Mouse (Mus musculus) MEL-GATA-1-ER (cell line): ENCODE results near the gene Rnf13.
"Not testable (repeated sequence)": the region's sequence is repeated elsewhere in the genome, so short reads cannot be mapped to it uniquely, and the experiment has no call there.

ENCODE experiments used
- DNase-seq: peaks from one replicate; pipeline ENCODE4 v3.0.0-alpha.2; 2012; ENCODE audit warnings: low read depth; ENCODE audit errors: extremely low read depth

Gene Rnf13

DNA sequence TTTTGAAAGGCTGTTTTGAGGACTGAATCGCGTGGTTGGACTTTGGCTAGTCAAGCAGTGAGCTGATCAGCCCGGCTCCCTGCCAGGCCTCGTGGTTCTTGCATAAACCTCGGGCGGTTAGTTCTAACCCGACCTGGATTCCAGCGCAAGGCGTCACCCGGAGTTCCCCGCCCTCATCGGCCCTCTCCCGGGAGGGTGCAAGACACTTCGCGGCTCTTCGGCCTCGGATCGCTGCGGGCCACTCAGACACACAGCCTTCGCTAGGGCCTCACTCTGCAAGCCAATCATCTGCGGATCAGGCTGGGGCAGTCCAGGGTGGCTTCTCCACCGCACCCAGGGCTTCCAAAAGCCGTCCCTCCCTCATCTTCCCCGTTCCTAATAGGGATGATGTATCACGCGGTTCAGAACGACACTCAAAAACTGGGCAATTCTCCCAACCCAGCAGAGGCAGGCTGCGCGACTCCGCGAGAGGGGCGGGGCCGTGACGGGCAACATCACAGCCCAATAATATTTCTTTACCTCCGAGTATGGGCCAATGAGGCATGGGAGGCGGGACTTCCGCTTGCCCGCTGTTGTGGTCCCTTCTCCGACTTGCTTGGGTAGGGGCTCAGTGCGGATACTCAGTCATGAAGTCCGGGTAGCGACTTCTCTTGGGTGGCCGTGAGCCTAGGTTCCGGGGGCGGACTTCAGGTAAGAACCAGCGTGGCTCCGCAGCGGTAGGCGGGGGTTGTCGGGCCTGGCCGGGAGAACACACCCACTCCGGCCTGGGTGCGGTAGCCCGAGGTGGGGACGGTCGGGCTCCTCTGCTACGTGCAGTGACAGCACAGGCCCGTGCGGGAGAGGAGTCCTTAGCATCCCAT, at the start of gene Rnf13:
Gene Rnf13 (plus strand): TSS at position 552 of the 860 bp plus-strand sequence.
- DNase-seq, result peak; percentile 91

- DNase-seq, result no peak
Observed at GRCm38 (mm10) chr3:57691772-57692171, 44.1 kb upstream of the Rnf13 start.

GRCm38 (mm10) chr3:57692719-57693118, 43.1 kb upstream of the Rnf13 start, which contains the start of gene Ankub1:
Gene Ankub1, minus strand, starts transcription at chr3:57692799.
- no peak for DNase-seq

DNA sequence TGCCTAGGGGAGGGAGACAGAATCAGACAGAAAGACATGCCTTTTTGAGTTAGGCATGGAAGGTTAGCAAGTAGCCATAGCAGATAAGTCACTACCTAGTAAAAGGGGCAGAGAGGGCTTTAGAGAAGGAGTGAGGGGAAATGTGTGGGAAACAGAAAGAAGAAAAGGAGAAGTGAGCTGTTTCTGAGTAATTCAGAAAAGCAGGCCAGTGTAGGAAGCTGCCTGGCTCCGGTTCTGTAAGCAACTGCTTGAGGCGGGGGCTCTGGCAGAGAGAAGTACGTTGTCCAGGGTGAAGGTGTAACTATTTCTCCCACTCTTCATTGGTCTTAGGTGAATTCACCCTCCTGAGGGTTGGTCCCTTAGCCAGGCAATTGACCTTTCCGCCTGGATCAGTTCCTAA, 39.6 kb upstream of the Rnf13 start:
- DNase-seq, result no peak

GRCm38 (mm10) chr3:57696779-57697178, 39.1 kb upstream of the Rnf13 start:
- DNase-seq, result no peak

DNA sequence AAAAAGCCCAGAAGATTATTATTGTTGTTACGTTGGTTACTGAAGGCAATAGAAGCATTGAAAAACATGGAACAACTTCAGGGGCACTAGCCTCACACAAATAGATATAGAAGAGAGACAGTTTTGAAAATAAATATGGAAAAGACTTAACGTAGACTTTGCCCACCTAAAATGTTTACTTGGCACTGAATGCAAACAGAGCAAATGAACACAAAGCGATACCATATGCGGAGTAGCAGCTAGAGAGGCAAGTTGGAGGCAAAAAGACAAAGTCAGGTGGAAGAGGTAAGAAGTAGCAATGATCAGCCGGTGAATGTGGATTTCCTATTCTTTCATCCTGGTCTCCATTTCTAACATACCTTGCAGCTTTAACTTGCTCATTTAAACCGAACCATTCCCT, 21.7 kb upstream of the Rnf13 start:
- DNase-seq, result no peak

GRCm38 (mm10) chr3:57732206-57732915, 3.5 kb upstream of the Rnf13 start:
- no peak for DNase-seq

DNA sequence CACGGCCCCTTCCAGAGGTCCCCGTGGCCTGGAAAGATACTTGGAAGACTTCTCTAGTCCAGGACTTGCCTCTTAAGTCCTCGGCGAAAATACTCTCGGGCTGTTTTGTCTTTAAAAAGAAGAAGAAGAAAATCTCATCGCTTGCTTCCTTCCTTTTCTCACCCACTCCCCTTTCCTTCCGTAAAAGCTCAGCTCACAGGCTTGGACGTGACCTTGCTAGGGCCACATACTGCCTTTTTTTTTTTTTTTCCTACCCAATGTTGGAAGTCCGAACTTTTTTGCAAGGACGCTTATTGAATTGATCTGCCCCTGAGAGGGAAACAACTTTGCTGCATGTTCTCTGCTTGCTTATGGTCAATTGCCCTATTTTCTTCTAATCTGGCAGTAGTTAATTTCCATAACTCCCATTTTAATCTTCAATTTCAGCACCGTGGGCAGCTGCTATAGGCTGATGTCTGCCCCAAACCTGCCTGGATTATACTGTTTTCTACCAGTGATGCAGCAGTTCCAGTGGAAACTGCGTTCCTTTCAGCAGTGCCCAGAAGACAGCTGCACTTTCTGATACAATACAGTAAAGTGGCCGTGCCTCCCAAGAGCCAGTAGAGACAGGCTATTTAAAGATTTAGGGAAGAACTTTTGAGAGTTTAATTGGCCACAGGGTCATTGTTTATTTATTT, 695 bp downstream of the Rnf13 start:
- DNase-seq, result peak; percentile 52

DNA sequence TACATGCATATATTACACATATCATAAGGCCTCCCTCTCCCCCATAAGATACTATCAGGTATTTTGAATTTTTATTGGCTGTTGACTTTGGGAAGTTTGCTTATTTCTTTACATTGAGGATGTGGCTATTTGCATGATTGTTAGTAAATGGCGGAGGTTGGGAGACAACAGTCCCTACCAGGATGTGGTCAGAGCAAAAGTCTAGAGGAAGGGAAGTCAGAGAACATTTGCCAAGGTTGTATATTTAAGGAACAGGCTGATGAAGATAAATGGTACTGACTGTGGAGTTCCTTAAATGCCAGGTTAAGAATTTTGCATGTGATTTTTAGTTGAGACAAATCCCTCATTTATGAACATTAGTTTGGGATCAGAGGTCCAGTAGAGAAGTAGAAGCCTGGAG, 4.0 kb downstream of the Rnf13 start:
- peak; percentile 44 for DNase-seq

GRCm38 (mm10) chr3:57748576-57749267, 12.9 kb downstream of the Rnf13 start:
- DNase-seq, result peak; percentile 46

DNA sequence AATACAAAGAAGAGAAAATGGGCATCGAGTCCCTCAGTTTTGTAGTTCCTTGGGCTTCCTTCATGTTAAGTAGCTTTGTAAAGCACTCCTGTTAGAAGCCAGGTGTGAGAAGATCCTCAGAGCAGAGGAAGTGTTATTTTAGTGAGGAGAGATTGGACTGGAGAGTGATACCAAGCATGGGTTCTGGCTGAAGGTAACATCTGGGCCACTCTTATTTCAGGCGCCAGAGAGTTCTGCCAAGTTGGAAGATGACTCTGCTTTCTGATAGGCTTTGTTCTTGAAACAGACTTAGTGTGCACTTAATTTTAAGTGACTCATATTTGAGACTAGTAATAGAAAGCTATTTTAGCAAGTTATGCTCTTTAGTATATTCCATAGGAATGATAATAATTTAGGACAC, 41.1 kb downstream of the Rnf13 start:
- no peak for DNase-seq

DNA sequence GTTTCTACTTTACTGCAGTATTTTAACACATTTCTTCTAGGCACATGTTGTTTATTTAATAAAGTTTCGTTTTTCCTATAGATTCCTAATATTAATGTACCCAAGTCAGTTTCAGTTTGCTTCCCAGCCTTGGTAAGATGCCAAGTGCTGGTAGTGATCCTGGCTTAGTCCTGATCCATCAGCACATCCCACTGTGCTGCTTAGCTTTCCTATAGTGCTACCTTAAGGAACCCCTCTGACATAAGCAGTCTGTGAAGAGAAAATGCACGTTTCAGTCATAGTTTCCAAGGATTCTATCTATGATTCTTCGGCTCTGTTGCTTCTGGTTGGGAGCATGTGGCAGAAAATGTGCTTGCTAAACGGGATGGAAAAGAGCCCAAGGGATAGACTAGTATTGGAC, 52.6 kb downstream of the Rnf13 start:
- no peak for DNase-seq

- no peak for DNase-seq
Observed at GRCm38 (mm10) chr3:57789005-57789962, 53.4 kb downstream of the Rnf13 start.

DNA sequence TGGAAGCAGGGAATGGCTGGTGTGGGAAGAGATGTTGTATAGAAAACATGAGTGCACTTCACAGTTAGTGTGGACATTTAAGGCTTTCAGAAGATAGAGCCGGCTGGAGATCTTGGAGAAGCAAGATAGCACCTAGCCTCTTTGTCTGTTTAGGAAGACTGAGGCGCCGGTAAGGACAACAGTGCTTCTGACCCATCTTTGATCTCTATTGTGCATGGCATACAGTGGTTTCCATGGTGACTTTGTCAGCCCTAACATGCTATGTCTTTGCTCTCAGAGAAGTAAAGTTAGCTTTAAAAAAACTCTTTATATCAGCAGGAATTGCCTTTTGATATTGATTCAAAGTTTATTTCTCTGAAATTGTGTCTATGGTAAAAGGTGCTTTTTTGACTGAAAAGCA, 55.2 kb downstream of the Rnf13 start:
- DNase-seq, result no peak

DNA sequence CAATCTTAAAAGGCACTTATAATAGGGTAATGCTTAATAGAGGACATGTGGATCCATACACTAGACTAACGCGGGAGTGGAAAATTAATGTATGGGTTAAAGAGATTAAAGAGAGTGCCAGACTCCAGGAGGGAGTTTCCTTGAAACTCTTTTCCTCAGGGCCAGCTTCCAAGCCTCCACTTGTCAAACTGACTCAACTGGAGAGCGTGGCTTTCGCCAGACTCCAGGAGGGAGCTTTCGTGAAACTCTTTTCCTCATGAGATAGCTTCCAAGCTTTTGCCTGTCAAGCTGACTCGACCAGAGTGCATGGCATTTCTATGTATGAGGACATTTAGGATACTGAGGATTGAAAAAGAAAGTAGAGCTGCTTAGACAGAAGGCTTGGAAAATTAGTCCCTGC, 59.2 kb downstream of the Rnf13 start:
- DNase-seq, result not testable (repeated sequence)

- no peak for DNase-seq
Observed at GRCm38 (mm10) chr3:57815447-57815846, 79.6 kb downstream of the Rnf13 start.

DNA sequence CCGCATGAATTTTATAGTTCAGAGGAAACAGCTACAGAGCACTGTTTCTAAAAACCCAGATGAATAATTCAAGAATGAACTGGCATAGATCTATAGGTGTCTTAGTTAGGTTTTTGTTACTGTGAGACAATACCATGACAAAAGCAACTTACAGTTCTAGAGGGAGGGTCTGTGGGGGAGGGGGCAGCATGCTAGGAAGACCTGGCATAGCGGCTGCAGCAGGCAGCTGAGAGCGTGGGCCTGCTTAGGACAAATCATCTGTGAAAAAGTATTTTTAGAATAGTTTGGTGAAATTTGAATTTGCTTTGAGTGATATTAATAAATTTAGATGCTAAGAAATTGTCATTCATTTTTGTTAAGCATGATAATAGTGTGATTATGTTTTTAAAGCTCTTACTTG, 90.0 kb downstream of the Rnf13 start:
- no peak for DNase-seq

DNA sequence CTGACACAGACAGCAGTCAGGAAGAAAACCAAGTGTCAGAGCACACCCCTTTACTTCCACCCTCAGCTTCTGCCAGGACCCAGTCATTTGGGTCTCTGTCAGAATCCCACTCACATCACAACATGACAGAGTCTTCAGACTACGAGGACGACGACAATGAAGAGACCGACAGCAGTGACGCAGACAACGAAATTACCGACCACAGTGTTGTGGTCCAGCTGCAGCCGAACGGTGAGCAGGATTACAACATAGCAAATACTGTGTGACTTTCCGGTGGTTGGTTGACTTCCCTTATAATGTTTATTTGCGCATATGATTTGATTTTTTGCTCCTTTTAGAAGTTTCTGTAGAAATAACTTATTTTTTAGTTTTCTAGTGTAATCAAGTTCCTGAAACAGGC, 97.7 kb downstream of the Rnf13 start:
- DNase-seq, result no peak

DNA sequence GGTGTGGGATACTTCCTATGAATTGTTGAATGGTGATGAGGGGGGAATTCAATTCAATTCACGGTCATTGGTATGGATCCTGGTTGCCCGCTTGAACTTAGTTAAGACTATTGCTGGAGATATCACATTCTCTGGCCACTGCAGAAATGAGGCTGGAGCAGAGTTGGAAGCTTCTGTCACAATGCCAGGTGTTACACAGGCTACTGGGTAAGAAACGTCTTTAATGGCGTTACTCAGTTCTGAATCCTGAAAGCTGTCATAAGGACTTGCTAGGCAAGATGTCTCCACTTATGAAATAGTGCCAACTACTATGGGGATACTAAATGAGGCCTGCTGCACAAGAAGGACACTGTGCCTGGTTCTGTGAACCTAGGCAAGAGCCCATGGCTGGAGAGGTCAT, 101.0 kb downstream of the Rnf13 start:
- DNase-seq, result no peak

GRCm38 (mm10) chr3:57843775-57844174, 107.9 kb downstream of the Rnf13 start:
- peak; percentile 19 for DNase-seq
